Mouse (Mus musculus) cerebellum, adult 2 months (tissue): ENCODE measurements at regions not wholly inside any gene's neighbourhood (a gene's known extent, or its start where the extent isn't known, plus 50 kb on each side); places are given as distances from the start of the nearest gene placed in this dataset.

Source experiments
- DNase-seq, 2 experiments: peaks; one replicate each; pipeline ENCODE4 v3.0.0; 2021
- H3K27ac ChIP-seq: fragments of 200-500 bp; 2 replicates; pipeline ENCODE4 v1.5.1; 2012; ENCODE audit warnings: low read length, control low read depth, inconsistent platforms; ENCODE audit not compliant: insufficient read depth
- H3K27me3 ChIP-seq: fragments of 200-500 bp; 2 replicates; pipeline ENCODE4 v1.6.1; 2012; ENCODE audit warnings: inconsistent platforms, mild to moderate bottlenecking, low read length, moderate library complexity; ENCODE audit not compliant: control insufficient read depth, insufficient read depth
- H3K4me1 ChIP-seq: fragments of 200-500 bp; 2 replicates; pipeline ENCODE4 v1.6.1; 2011; ENCODE audit warnings: low read length; ENCODE audit not compliant: control insufficient read depth, insufficient read depth
- H3K4me3 ChIP-seq: fragments of 200-500 bp; replicated peaks from 2 replicates; pipeline ENCODE3; 2011; ENCODE audit warnings: mild to moderate bottlenecking, low read depth, low read length, control low read depth; ENCODE audit not compliant: insufficient read depth
- CTCF ChIP-seq: fragments of 200-500 bp; IDR thresholded peaks from 2 replicates; pipeline ENCODE4 v1.5.1; 2011; ENCODE audit warnings: low read depth, mild to moderate bottlenecking, control low read depth, low read length, moderate library complexity, borderline replicate concordance; ENCODE audit not compliant: insufficient read depth
- POLR2A ChIP-seq: fragments of 200-500 bp; IDR thresholded peaks from 2 replicates; pipeline ENCODE4 v1.6.1; 2011; ENCODE audit warnings: low read length, control low read depth, borderline replicate concordance; ENCODE audit not compliant: insufficient read depth
- WGBS: fragments of 180-500 bp; shearing (Covaris S2); methylation state at CpG from one replicate; pipeline ENCODE4 v1.1.7; 2018; 5-methylcytosine and 5-hydroxymethylcytosine counted together

DNA sequence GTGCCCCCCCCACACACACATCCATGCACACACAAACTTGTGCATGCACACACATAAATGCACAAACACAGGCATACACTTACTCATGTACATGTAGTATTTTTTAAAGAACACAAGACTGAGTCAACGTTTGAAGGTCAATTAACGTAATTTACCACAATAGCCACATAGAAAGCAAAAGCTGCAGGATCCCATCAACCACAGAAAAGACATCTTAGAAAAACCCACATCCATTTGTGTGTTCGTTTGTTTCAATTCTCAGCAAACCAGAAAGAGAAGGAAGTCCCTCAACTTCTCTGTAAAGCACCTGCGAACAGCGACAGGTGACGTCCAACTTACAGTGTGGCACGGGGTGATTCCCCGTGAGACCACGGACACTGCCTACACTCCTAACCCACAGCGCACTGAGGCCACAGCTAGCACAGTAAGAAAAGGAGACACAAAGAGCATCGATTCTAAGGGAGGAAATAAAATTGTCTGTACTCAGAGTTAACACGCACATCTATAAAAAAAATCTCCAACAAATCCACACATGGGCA lies 53.8 kb downstream of the Dio3 start:
- TF ChIP-seq POLR2A (no peak), CTCF (no peak)
- 91% methylated on average over 12 of the region's 12 CpGs for WGBS
- Histone ChIP-seq H3K4me1 (no peaks in the 10 kb centered on the region), H3K27ac (no peak overlapping the region), H3K4me3 (no peak overlapping the region), H3K27me3 (no peaks in the 10 kb centered on the region)
- no peak for DNase-seq

DNA sequence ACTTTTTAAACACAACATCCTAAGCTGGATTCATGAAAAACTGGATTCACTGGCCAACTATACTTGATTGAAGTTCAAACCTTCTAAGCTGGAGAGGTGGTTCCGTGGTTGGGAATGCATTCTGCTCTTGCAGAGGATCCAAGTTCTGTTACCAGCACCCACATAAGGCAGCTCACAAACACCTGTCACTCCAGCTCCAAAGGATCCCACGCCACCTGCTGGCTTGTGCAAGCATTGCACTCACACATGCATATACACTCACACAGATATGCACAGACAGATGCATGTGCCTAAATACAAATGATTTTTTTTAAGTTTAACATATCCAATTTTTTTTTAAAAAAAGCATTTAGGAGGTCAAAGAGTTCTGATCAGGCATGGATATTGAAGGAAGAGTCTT lies 55.7 kb downstream of the Dio3 start:
- no peak for TF ChIP-seq CTCF
- no peak for TF ChIP-seq POLR2A
- no peak overlapping the region for H3K27ac ChIP-seq
- no peak overlapping the region for H3K4me3 ChIP-seq
- no peak for DNase-seq
- no peaks in the 10 kb centered on the region for H3K27me3 ChIP-seq
- H3K4me1 ChIP-seq, result no peaks in the 10 kb centered on the region
- WGBS, result 76% methylated on average over 2 of the region's 2 CpGs

GRCm38 (mm10) chr12:110344280-110344827 lies 65.5 kb downstream of the Dio3 start:
- WGBS, result 83% methylated on average over 4 of the region's 4 CpGs
- H3K27me3 ChIP-seq, result no peaks in the 10 kb centered on the region; the same call in 1 of the 2 replicates

DNA sequence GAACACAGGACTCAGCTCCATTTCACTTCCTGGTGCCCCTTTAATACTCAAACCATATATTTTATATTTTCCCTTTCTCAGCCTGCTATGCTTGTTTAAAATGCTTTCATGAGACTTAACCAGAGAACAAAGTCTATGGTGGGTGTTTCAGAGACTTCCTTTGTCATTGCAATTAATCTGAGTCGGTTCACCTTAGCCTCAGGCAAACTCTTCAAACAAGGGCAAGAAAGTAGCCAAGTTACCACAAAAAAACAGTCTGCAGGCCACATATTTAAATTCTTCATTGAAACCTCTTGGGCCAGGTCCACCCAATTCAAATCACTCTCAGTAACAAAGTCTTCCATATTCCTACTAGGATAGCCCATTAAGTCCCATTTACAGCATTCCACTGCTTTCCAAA lies 70.8 kb downstream of the Dio3 start:
- H3K27ac ChIP-seq, result no peak overlapping the region
- WGBS, result 80% methylated on average over 1 of the region's 1 CpGs
- no peak for TF ChIP-seq POLR2A
- no peak for TF ChIP-seq CTCF

More at GRCm38 (mm10) chr12:110344280-110344827, 65.5 kb downstream of the Dio3 start:
- TF ChIP-seq CTCF (no peak), POLR2A (no peak)
- DNase-seq, result no peak
- no peak overlapping the region for H3K27ac ChIP-seq
- no peaks in the 10 kb centered on the region for H3K4me1 ChIP-seq
- no peak overlapping the region for H3K4me3 ChIP-seq

GRCm38 (mm10) chr12:110355851-110356250 lies 77.0 kb downstream of the Dio3 start:
- WGBS, result 69% methylated on average over 6 of the region's 6 CpGs
- H3K4me3 ChIP-seq, result no peak overlapping the region
- no peak overlapping the region for H3K27ac ChIP-seq
- no peak for DNase-seq
- TF ChIP-seq CTCF, result no peak
- no peak for TF ChIP-seq POLR2A
- no peaks in the 10 kb centered on the region for H3K27me3 ChIP-seq
- no peaks in the 10 kb centered on the region for H3K4me1 ChIP-seq

More for the DNA sequence above, 70.8 kb downstream of the Dio3 start:
- Histone ChIP-seq H3K4me1 (no peaks in the 10 kb centered on the region), H3K27me3 (no peaks in the 10 kb centered on the region), H3K4me3 (no peak overlapping the region)
- no peak for DNase-seq

DNA sequence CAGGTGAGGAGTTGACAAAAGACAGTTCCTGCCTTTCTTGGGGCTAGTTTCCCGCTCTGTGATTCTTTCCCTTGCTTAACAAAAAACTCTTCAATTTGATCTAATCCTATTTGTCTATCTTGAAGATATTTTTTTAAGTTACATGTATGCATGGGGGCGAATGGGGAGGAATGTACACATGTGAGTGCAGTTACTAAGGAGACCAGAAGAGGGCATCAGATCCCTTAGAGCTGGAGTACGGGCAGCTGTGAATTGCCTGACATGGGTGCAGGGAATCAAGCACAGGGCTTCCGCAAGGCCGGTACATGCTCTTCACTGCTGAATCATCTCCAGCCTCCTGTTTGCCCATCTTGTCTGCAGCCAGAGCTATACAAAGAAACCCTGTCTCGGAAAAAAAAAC lies 79.8 kb upstream of the Ppp2r5c start:
- no peak for TF ChIP-seq POLR2A
- no peak for TF ChIP-seq CTCF
- DNase-seq, result no peak
- Histone ChIP-seq H3K4me1 (no peaks in the 10 kb centered on the region), H3K27me3 (no peaks in the 10 kb centered on the region; the same call in 1 of the 2 replicates), H3K27ac (no peak overlapping the region), H3K4me3 (no peak overlapping the region)
- WGBS, result 96% methylated on average over 6 of the region's 6 CpGs

DNA sequence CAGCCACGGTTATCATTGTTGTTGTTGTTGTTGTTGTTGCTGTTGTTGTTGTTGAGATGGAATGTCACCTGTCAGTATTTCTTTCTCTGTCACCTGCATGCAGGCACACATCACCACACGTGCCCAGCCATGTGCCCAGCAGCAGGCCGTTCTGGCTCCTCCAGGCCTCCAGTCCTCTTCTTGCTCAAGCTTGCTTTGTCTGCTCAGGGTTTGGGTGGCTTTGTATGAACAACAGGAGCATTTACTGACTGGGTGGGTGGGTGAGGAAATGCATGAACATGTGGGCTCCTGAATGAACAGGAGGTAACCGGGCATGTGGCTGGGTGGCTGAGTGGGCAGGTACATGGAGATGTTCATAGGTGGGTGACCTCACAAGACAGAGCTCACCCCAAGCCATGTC lies 79.1 kb upstream of the Ppp2r5c start:
- no peak overlapping the region for H3K4me3 ChIP-seq
- H3K27me3 ChIP-seq, result no peaks in the 10 kb centered on the region; the same call in 1 of the 2 replicates
- DNase-seq, result no peak
- no peak overlapping the region for H3K27ac ChIP-seq
- TF ChIP-seq CTCF, result no peak
- TF ChIP-seq POLR2A, result no peak
- H3K4me1 ChIP-seq, result no peaks in the 10 kb centered on the region
- 79% methylated on average over 4 of the region's 4 CpGs for WGBS
